Mouse (Mus musculus): Measurements from ENCODE around the gene Gm4969.

Gene Gm4969

GRCm38 (mm10) chr7:19136168-19136567 lies 18.0 kb upstream of the Gm4969 start:
- DNase-seq: no peak

- DNase-seq: peak; percentile 99
Measured at GRCm38 (mm10) chr7:19131324-19131848, 13.2 kb upstream of the Gm4969 start.

GRCm38 (mm10) chr7:19130657-19131056 lies 12.5 kb upstream of the Gm4969 start:
- no peak for DNase-seq

GRCm38 (mm10) chr7:19129396-19129795 lies 11.2 kb upstream of the Gm4969 start:
- DNase-seq: no peak

- no peak for DNase-seq
Measured at GRCm38 (mm10) chr7:19127744-19128143, 9.6 kb upstream of the Gm4969 start.

- DNase-seq: no peak
Measured at GRCm38 (mm10) chr7:19124713-19125112, 6.5 kb upstream of the Gm4969 start.

GRCm38 (mm10) chr7:19121686-19122085 lies 3.5 kb upstream of the Gm4969 start:
- no peak for DNase-seq

GRCm38 (mm10) chr7:19119631-19120429 lies 1.7 kb upstream of the Gm4969 start, which contains the start of gene Fbxo46:
Gene Fbxo46 (plus strand): TSS chr7:19119859.
- peak; percentile 97 for DNase-seq

- no peak for DNase-seq
Measured at GRCm38 (mm10) chr7:19119083-19119482, 915 bp upstream of the Gm4969 start.

GRCm38 (mm10) chr7:19109565-19109964 lies 8.6 kb downstream of the Gm4969 start:
- no peak for DNase-seq

GRCm38 (mm10) chr7:19107436-19107835 lies 10.7 kb downstream of the Gm4969 start:
- DNase-seq: no peak

GRCm38 (mm10) chr7:19104486-19104885 lies 13.7 kb downstream of the Gm4969 start:
- DNase-seq: no peak

GRCm38 (mm10) chr7:19103741-19104140 lies 14.4 kb downstream of the Gm4969 start:
- DNase-seq: no peak

- DNase-seq: no peak
Measured at GRCm38 (mm10) chr7:19100290-19100689, 17.9 kb downstream of the Gm4969 start.

- DNase-seq: no peak
Measured at GRCm38 (mm10) chr7:19098811-19099210, 19.4 kb downstream of the Gm4969 start.

GRCm38 (mm10) chr7:19097863-19098262 lies 20.3 kb downstream of the Gm4969 start:
- no peak for DNase-seq

- DNase-seq: no peak
Measured at GRCm38 (mm10) chr7:19097217-19097616, 21.0 kb downstream of the Gm4969 start.

GRCm38 (mm10) chr7:19096421-19096976 lies 21.7 kb downstream of the Gm4969 start:
- no peak for DNase-seq

GRCm38 (mm10) chr7:19095751-19096110 lies 22.4 kb downstream of the Gm4969 start:
- peak; percentile 91 for DNase-seq

GRCm38 (mm10) chr7:19094826-19095750 lies 23.1 kb downstream of the Gm4969 start:
- DNase-seq: peak; percentile 71

GRCm38 (mm10) chr7:19094471-19094825 lies 23.7 kb downstream of the Gm4969 start, which contains the start of gene Six5:
Gene Six5 (plus strand): TSS chr7:19094594.
- DNase-seq: peak; percentile 72

GRCm38 (mm10) chr7:19093537-19094385 lies 24.4 kb downstream of the Gm4969 start:
- peak; percentile 98 for DNase-seq
